Comparison of ENCODE assay signal across 23 mouse cellular contexts in genomic region chr11:86691482-86691881, GRCm38 (mm10). TPM values are rescaled to one million over a fixed set of nuclear protein-coding genes. Genes with fewer than 3 reads are reported as not detected.
DNase-seq lines count a peak whose midpoint lies in the region; ATAC-seq and TF ChIP-seq lines count a peak whose summit lies in the region.
"Had no signal": no experiment of that assay in that cellular context is flagged by ENCODE, and none has a peak within 500 bp of the region (broad histone marks: within the 10 kb centered on the region; RNA-seq: fewer than 3 reads in every experiment).

No protein-coding gene starts in this region.

- no peak overlapping the region for H3K9ac ChIP-seq in kidney, embryonic 15.5 days
- H3K9ac ChIP-seq: embryonic facial prominence, embryonic 15.5 days; forebrain, postnatal 0 days; hindbrain, embryonic 15.5 days; limb, embryonic 12.5 days; liver, embryonic 12.5 days; neural tube, embryonic 13.5 days had no signal

- no peak for TF ChIP-seq CTCF in C2C12 (IDR thresholded peaks at IDR 0.05; ENCODE audit: control insufficient read depth, insufficient read depth, insufficient read length)

- H3K9me3 ChIP-seq in kidney, embryonic 15.5 days (replicated peaks), result no peaks in the 10 kb centered on the region
- H3K9me3 ChIP-seq: embryonic facial prominence, embryonic 15.5 days; hindbrain, embryonic 15.5 days; limb, embryonic 12.5 days; liver, embryonic 12.5 days; megakaryocyte, embryonic 14.5 days; neural tube, embryonic 13.5 days had no signal

- H3K79me2 ChIP-seq in C2C12 (ENCODE audit: control insufficient read depth, insufficient read depth), result peaks cover 65% of the 10 kb centered on the region

- peaks cover 6% of the 10 kb centered on the region for H3K4me1 ChIP-seq in kidney, embryonic 15.5 days
- H3K4me1 ChIP-seq: embryonic facial prominence, embryonic 15.5 days; hindbrain, embryonic 15.5 days; limb, embryonic 12.5 days had no signal

- 71% methylated on average over 3 of the region's 3 CpGs for WGBS in kidney, embryonic 15.5 days

- no peaks in the 10 kb centered on the region for H3K27me3 ChIP-seq in kidney, embryonic 15.5 days
- no peaks in the 10 kb centered on the region for H3K27me3 ChIP-seq in C2C12 (ENCODE audit: control insufficient read depth, insufficient read depth, insufficient read length)
- H3K27me3 ChIP-seq: embryonic facial prominence, embryonic 15.5 days; hindbrain, embryonic 15.5 days; limb, embryonic 12.5 days; liver, embryonic 12.5 days; megakaryocyte, embryonic 14.5 days; neural tube, embryonic 13.5 days had no signal

- peaks cover 92% of the 10 kb centered on the region for H3K36me3 ChIP-seq in kidney, embryonic 15.5 days
- H3K36me3 ChIP-seq in C2C12 (ENCODE audit: control insufficient read depth, insufficient read depth), result peaks cover 95% of the 10 kb centered on the region

- H3K4me3 ChIP-seq in kidney, embryonic 15.5 days (replicated peaks), result no peak overlapping the region
- no peak overlapping the region for H3K4me3 ChIP-seq in C2C12 (ENCODE audit: insufficient read depth, poor library complexity, severe bottlenecking)
- H3K4me3 ChIP-seq: embryonic facial prominence, embryonic 15.5 days; hindbrain, embryonic 15.5 days; limb, embryonic 12.5 days; liver, embryonic 12.5 days; megakaryocyte, embryonic 14.5 days; neural tube, embryonic 13.5 days had no signal

- intact Hi-C loops in heart, postnatal 10 days (cut with DNase I), result no loop called here

- DNase-seq in kidney, postnatal 4 days, result no peak
- DNase-seq in 3134 (ENCODE audit: extremely low read depth, insufficient read length, low spot score) (peak; percentile 23), adipocyte (ENCODE audit: low spot score) (peak; percentile 33)
- DNase-seq in heart, postnatal 10 days, result no peak
- no peak for DNase-seq in urinary bladder, postnatal 36 days (ENCODE audit: low spot score in 2 of 2)
- DNase-seq: adrenal gland, postnatal 25 days; cerebellum, adult 9-11 months; forebrain, postnatal 0 days; gastrocnemius, postnatal 25 days; heart, postnatal 36 days; lung, adult 2 months; midbrain, embryonic 14.5 days; retina, postnatal 1 day; right cerebral cortex, postnatal 25 days had no signal

- no peak overlapping the region for H3ac ChIP-seq in C2C12 (ENCODE audit: control insufficient read depth, insufficient read length, low read depth)

- no peak for ATAC-seq in kidney, embryonic 15.5 days (replicated peaks; ENCODE audit: low FRiP score)
- ATAC-seq: activated CD4-positive, CD25-positive, alpha-beta regulatory T cell, adult 4 months; forebrain, postnatal 0 days; liver, embryonic 12.5 days had no signal

- peak overlapping the region; percentile 0; the same call in 1 of the 2 replicates for H3K27ac ChIP-seq in kidney, embryonic 15.5 days
- H3K27ac ChIP-seq: embryonic facial prominence, embryonic 15.5 days; hindbrain, embryonic 15.5 days; limb, embryonic 12.5 days; liver, embryonic 12.5 days; neural tube, embryonic 13.5 days had no signal

- H3K79me3 ChIP-seq in C2C12 (ENCODE audit: low read depth), result peaks cover 40% of the 10 kb centered on the region

- no peak overlapping the region for H3K4me2 ChIP-seq in kidney, embryonic 15.5 days
- H3K4me2 ChIP-seq: embryonic facial prominence, embryonic 15.5 days; hindbrain, embryonic 15.5 days; limb, embryonic 12.5 days; liver, embryonic 12.5 days; neural tube, embryonic 13.5 days had no signal

TF ChIP-seq in C2C12, 6 proteins besides CTCF, POLR2A, EP300 and RAD21:
- TF ChIP-seq CEBPB (IDR thresholded peaks at IDR 0.05; ENCODE audit: low read depth) (peak; percentile 81), MAX (IDR thresholded peaks at IDR 0.05) (no peak)

RNA-seq across cellular contexts. Expression of gene Ptrh2, which starts 7.7 kb away (rescaled TPM):
- 35.8 and 38.2 TPM in 2 replicates for polyA plus RNA-seq in kidney, embryonic 15.5 days (2015; fragmentation: Nextera tagmentation; extraction: Ambion mirVana)
- 23.0 TPM for polyA plus RNA-seq in C2C12 (2012; fragmentation: generic; extraction: Trizol)
- total RNA-seq in heart, postnatal 10 days (2021), result 1 to 10 TPM; 8.7 to 9.3 TPM

RNA-seq across cellular contexts. Expression of gene Vmp1, which starts 7.8 kb away (rescaled TPM):
- 139 and 144 TPM in 2 replicates for polyA plus RNA-seq in kidney, embryonic 15.5 days (2015; fragmentation: Nextera tagmentation; extraction: Ambion mirVana)
- polyA plus RNA-seq in C2C12 (2012; fragmentation: generic; extraction: Trizol), result 157 TPM
- 10 to 100 TPM; 49.8 to 53.1 TPM for total RNA-seq in heart, postnatal 10 days (2021)

Comparison
In these comparisons a context has a peak if more than half of its experiments do, and no peak if none do; other contexts are left out.
1. DNase-seq: peak in 3134 (single experiment) and adipocyte (single experiment); none in kidney, postnatal 4 days (0 of 2), heart, postnatal 10 days (0 of 2) and urinary bladder, postnatal 36 days (0 of 2).